Mouse (Mus musculus): ENCODE data around the gene Ctbp2. TPM values are rescaled to one million over a fixed set of nuclear protein-coding genes. Genes with fewer than 3 reads are reported as not detected.

The Ctbp2 gene
- polyA plus RNA-seq, 1 experiment from 2014 or later = 75.7 TPM

DNA sequence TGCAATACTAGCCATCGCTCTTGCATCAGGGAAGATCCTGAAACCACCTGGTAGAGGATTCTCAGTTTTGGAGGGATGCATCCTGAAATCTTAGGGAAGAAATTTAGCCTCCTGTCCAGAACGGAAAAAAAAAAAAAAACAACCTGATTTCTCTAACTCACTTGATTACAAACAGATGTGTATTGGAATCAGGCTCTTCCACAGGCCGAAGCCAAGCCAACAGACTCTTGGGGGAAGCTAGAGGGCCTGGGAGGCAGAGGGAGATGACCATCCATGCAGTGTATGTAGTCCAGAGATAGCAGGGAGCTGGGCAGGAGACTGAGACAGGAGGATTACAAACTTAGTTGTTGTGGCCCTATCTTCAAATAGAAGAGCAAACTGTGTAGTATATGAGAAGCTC, 30.0 kb downstream of the Ctbp2 start:
- no peak for DNase-seq (ENCODE audit: low spot score)
- no peak overlapping the region for H3K4me3 ChIP-seq
- 77% methylated on average over 3 of the region's 3 CpGs for WGBS
- H3K27ac ChIP-seq = no peak overlapping the region
- peaks cover 46% of the 10 kb centered on the region for H3K4me1 ChIP-seq
- H3K9me3 ChIP-seq = no peaks in the 10 kb centered on the region
- H3K27me3 ChIP-seq (ENCODE audit: insufficient read depth, poor library complexity, severe bottlenecking) = no peaks in the 10 kb centered on the region
- H3K36me3 ChIP-seq = peaks cover 13% of the 10 kb centered on the region

DNA sequence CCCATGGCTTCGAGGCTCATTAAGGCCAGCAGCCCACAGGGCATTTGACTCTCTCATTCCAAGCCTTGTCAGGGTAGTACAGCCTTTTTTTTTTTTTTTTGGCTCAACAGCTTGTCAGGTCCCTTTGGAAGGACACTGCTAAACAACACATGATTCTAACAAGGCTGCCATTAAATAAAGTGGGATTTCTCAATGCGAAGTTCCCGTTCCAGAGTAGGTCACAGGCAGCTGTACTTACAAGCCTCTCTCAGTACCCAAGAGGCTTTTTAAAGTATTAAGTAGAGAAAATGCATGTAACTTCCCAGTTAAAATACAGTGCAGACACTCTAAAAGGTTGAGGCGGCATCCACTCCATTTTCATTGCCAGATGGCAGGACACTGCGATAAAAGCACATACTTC, 30.4 kb downstream of the Ctbp2 start:
- no peak for DNase-seq (ENCODE audit: low spot score)
- 93% methylated on average over 5 of the region's 5 CpGs for WGBS
- Histone ChIP-seq H3K4me1 (peaks cover 46% of the 10 kb centered on the region), H3K9me3 (no peaks in the 10 kb centered on the region), H3K4me3 (no peak overlapping the region), H3K27me3 (ENCODE audit: insufficient read depth, poor library complexity, severe bottlenecking) (no peaks in the 10 kb centered on the region), H3K27ac (no peak overlapping the region), H3K36me3 (peaks cover 13% of the 10 kb centered on the region)

DNA sequence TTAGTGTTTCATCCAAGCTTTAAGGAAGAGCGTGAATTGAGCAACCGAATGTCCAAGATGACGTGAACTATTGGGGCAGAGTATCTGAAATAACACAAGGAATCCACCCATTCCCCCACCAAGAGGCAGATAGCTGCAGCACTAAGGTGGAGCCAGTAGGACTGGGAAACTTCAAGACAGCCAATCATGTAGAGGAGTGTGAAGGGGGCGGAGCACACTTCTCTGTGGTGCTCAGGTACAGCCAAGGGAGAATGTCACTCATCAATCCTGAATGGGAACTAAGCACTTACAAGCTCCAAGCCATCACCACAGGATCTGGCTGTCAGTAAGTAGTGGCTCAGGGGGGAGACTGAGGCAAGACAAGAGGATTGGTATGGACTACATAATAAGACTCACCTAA, 33.5 kb downstream of the Ctbp2 start:
- Histone ChIP-seq H3K27me3 (ENCODE audit: insufficient read depth, poor library complexity, severe bottlenecking) (no peaks in the 10 kb centered on the region), H3K27ac (no peak overlapping the region), H3K9me3 (no peaks in the 10 kb centered on the region), H3K4me1 (peaks cover 48% of the 10 kb centered on the region), H3K36me3 (peaks cover 9% of the 10 kb centered on the region), H3K4me3 (no peak overlapping the region)
- WGBS = 76% methylated on average over 4 of the region's 4 CpGs
- DNase-seq (ENCODE audit: low spot score) = no peak

DNA sequence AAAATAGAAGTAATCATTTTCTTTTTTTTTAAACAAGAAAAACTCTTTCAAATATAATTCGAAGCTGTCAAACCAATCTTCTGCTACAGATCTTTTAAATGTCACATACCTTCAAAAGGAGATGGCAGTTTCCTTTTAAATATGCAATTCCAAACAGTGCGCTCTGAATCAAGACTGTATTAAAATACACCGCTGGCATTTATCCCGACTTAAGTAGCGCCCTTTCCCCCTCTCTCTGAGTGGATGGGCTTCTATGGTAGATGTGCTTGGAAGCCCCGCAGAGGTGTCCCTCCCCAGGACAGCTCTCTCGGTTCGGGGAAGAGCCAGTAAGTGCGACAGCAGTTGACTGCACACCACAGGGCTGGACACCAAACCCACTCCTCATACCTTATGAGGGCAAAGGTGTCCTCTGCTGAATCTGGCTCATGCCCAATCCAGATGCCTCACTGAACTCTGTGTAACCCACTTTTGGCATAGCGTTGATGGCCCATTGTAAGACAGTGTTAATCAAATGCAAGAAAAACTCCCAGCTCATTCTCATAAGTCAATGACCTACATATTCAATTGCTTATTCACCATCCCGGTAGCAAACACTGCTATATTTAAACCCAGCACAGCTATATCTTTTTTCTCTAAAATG, 34.4 kb downstream of the Ctbp2 start:
- peak overlapping the region; percentile 76; the same call in 1 of the 2 replicates for H3K27ac ChIP-seq
- peaks cover 8% of the 10 kb centered on the region; the same call in 1 of the 2 replicates for H3K36me3 ChIP-seq
- no peaks in the 10 kb centered on the region for H3K27me3 ChIP-seq (ENCODE audit: insufficient read depth, poor library complexity, severe bottlenecking)
- H3K4me3 ChIP-seq = no peak overlapping the region
- H3K9me3 ChIP-seq = no peaks in the 10 kb centered on the region
- no peak for DNase-seq (ENCODE audit: low spot score)
- WGBS = 81% methylated on average over 11 of the region's 11 CpGs
- H3K4me1 ChIP-seq = peaks cover 51% of the 10 kb centered on the region

DNA sequence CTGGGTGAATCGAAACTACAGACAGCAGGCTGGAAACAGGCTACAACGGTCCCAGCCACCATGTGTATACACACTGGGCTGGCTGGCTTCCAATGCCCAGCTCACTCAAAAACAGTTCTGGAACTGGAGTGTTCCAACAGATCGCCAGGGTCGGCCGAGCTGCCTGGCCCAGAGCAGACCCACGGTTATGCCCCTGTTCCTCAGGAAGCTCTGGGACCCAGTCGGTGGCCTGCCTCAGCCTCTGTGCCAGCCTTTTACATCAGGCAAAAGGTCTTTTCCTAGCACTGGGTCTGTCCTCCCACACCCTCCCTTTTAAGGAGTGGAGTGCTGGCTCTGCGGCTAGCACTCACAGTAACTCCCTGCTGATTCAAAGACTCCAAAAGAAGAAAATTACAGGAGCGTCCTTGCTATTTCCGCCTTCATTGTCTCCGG, 35.3 kb downstream of the Ctbp2 start:
- Histone ChIP-seq H3K9me3 (no peaks in the 10 kb centered on the region), H3K4me1 (peaks cover 59% of the 10 kb centered on the region), H3K36me3 (peaks cover 8% of the 10 kb centered on the region; the same call in 1 of the 2 replicates), H3K27me3 (ENCODE audit: insufficient read depth, poor library complexity, severe bottlenecking) (no peaks in the 10 kb centered on the region), H3K27ac (peak overlapping the region; percentile 76), H3K4me3 (no peak overlapping the region)
- 45% methylated on average over 11 of the region's 11 CpGs for WGBS
- DNase-seq (ENCODE audit: low spot score) = no peak

DNA sequence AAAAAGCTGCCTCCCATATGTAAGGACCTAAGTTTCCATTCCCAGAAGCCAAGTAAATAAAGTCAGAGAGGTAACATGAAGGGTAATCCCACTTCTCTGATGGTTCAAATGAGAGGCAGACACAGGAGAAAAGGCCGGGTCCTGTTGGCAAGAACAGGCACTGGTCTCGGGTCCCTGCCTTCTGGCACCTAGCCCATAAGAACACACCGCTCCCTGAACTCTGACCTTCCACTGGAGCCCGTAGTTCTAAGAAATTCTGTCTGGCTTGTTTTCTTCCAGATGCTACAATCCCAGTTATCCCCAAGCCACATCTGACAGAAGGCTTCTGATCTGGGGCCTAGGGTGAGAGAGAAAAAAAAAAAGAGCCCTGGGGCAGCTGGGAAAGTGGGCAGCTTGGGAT, 35.7 kb downstream of the Ctbp2 start:
- Histone ChIP-seq H3K4me3 (no peak overlapping the region), H3K4me1 (peaks cover 61% of the 10 kb centered on the region), H3K9me3 (no peaks in the 10 kb centered on the region), H3K27ac (peak overlapping the region; percentile 76), H3K36me3 (peaks cover 8% of the 10 kb centered on the region; the same call in 1 of the 2 replicates), H3K27me3 (ENCODE audit: insufficient read depth, poor library complexity, severe bottlenecking) (no peaks in the 10 kb centered on the region)
- DNase-seq (ENCODE audit: low spot score) = no peak
- 64% methylated on average over 4 of the region's 4 CpGs for WGBS

DNA sequence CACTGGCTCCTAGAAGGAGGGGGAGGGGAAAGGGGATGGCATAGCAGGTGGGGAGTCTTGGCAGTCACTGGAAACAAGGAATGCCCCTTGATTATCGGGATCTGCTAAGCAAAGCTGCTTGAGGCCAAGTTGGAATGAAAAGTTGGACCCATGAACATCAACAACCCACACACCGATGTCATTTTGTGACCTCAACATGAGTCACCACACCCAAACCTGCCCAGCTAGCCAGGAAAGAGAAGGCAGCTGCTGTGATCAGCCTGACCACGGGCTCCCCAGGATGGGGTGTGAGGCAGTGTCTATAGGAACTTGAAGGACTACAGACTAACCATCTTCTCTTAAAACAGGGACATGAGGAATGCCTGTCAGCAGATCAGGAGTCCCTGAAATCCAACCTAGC, 38.7 kb downstream of the Ctbp2 start:
- Histone ChIP-seq H3K4me3 (no peak overlapping the region), H3K9me3 (no peaks in the 10 kb centered on the region), H3K36me3 (peaks cover 12% of the 10 kb centered on the region; the same call in 1 of the 2 replicates), H3K4me1 (peaks cover 56% of the 10 kb centered on the region), H3K27ac (no peak overlapping the region), H3K27me3 (ENCODE audit: insufficient read depth, poor library complexity, severe bottlenecking) (no peaks in the 10 kb centered on the region)
- no peak for DNase-seq (ENCODE audit: low spot score)
- 88% methylated on average over 3 of the region's 3 CpGs for WGBS

DNA sequence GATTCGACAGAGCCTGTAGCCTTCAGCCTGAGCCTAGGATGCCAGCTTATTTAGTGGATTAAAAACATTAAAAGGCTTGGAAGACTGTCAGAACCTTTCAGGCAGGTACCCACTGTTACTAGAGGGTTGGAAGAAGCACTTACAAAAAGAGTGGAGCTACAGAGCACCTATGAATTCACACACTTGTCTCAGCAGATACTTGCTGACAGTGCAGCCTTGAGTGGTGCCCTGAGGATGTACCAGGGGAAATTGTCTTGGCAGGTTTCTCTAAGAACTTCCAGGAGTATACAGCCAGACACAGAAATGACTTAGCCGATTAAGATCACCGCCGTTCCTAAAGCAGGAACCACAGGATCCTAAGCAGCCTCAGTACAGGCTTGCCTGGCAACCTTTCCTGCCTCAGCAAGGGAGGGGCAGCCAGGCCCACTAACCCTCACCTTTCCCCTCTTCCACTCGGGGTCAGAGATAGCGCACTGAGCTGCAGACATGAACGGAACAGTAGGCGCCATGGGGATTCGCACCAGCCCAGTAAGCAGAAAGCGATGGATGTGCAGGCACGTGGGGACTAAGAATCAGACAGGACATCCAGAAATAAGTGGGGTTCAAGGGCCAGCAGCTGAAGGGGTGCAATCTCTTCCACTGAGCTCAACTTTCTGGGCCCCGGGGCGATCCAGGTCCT, 40.1 kb downstream of the Ctbp2 start:
- H3K4me1 ChIP-seq = peaks cover 44% of the 10 kb centered on the region
- H3K4me3 ChIP-seq = no peak overlapping the region
- H3K9me3 ChIP-seq = no peaks in the 10 kb centered on the region
- DNase-seq (ENCODE audit: low spot score) = no peak
- peaks cover 21% of the 10 kb centered on the region for H3K36me3 ChIP-seq
- 82% methylated on average over 13 of the region's 13 CpGs for WGBS
- no peak overlapping the region for H3K27ac ChIP-seq
- H3K27me3 ChIP-seq (ENCODE audit: insufficient read depth, poor library complexity, severe bottlenecking) = no peaks in the 10 kb centered on the region

DNA sequence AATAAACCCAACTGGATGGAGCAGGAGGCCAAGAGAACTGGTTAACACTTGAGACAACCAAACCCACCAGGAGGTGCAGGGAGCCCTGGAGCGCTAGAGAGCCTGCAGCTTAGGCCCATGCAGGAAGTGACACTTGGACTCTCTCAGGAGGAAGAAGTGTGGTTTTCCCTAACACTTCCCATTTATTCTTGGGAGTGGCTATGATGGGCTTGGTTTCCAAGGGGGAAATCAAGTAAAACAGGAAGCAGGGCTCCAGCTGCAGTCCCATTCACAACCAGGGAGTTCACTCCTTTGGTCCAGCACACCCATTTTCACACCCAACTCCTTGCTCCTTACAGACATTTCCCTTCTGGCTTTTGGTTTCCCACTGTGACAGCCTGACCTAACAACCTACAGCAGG, 45.2 kb downstream of the Ctbp2 start:
- H3K36me3 ChIP-seq = peaks cover 43% of the 10 kb centered on the region

DNA sequence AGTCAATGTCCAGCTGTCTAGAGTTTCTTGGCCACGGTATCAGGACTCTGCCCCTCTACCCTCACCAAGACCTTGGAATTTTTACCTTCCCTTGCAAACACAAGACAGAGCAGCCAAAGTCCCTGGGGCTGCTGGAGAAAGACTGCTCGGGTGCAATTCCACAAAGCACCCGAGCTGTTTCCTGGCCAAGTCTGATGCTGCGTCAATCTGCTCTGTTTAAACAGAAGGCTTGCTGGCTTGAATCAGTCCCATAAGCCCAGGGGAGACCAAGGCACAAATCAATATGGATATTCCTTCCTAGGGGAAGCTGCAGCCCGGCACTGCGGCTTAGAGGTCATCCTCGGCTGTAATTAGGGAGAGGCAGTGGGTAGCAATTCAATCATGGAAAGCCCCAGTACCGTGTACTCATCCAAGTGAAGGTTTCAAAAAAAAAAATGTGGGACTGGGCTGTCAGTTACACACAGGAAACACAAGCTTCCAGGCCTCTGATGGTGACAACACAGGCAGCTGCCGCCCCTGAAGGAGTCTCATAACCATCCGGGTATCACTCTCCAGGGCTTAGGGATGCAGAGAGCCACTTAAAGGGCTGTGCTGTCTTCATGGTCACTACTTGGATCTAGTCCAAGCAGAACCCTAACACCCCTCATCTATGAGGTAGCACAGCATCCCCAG, 49.6 kb downstream of the Ctbp2 start:
- Histone ChIP-seq H3K36me3 (peaks cover 37% of the 10 kb centered on the region), H3K27ac (no peak overlapping the region)
- 82% methylated on average over 10 of the region's 10 CpGs for WGBS

More for the DNA sequence above, 45.2 kb downstream of the Ctbp2 start:
- Histone ChIP-seq H3K4me1 (peaks cover 9% of the 10 kb centered on the region; the same call in 1 of the 2 replicates), H3K4me3 (no peak overlapping the region), H3K9me3 (no peaks in the 10 kb centered on the region), H3K27ac (no peak overlapping the region), H3K27me3 (ENCODE audit: insufficient read depth, poor library complexity, severe bottlenecking) (no peaks in the 10 kb centered on the region)
- DNase-seq (ENCODE audit: low spot score) = no peak
- WGBS = 81% methylated on average over 1 of the region's 1 CpGs

DNA sequence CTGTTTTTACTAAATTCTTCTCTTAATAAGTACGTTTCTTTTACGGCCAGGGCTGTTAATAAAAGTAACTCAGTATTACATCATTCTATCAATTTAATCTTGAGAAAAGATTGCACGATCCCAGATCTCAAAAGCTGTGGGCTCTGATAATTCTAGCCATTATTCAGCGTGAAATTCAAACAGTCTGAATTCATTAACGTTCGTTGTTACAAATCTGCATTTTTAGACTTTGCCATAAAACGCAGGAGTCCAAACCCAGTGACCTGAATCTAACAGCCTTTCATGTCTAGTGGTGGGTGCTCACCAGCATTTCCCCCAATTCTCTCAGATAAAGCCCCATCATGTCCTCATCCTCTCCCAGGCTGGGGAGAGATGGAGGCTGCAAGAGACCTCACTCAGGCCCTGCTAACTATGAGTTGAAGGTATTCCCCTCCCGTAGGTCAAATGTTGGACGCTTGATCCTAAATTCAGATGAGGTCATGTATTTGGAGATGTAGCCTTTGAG, 51.0 kb downstream of the Ctbp2 start:
- Histone ChIP-seq H3K4me1 (peaks cover 21% of the 10 kb centered on the region; the same call in 1 of the 2 replicates), H3K27me3 (ENCODE audit: insufficient read depth, poor library complexity, severe bottlenecking) (no peaks in the 10 kb centered on the region), H3K27ac (no peak overlapping the region), H3K36me3 (peaks cover 31% of the 10 kb centered on the region), H3K4me3 (no peak overlapping the region), H3K9me3 (no peaks in the 10 kb centered on the region)
- DNase-seq (ENCODE audit: low spot score) = no peak
- 90% methylated on average over 9 of the region's 9 CpGs for WGBS

More for the DNA sequence above, 49.6 kb downstream of the Ctbp2 start:
- Histone ChIP-seq H3K27me3 (ENCODE audit: insufficient read depth, poor library complexity, severe bottlenecking) (no peaks in the 10 kb centered on the region), H3K9me3 (no peaks in the 10 kb centered on the region), H3K4me1 (peaks cover 18% of the 10 kb centered on the region; the same call in 1 of the 2 replicates), H3K4me3 (no peak overlapping the region)
- no peak for DNase-seq (ENCODE audit: low spot score)

DNA sequence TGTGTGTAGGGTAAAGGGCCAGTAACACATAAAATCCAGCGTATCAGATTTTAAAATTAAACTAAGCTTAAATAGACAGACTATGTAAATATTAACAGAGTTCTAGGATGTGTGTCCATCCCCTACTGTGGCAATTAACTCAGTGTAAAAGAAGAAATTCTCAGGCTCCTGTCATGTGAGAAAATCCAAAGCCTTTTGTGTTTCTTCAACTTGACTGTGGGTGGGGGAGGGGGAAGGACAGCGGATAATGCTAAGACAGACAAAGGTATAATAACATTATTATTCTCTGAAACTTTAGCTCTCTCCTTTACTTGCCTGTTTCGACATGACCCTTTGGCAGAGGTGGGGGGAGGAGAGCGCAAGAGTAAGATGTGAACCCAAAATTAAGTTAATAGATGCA, 51.6 kb downstream of the Ctbp2 start:
- H3K36me3 ChIP-seq = peaks cover 34% of the 10 kb centered on the region
- WGBS = 88% methylated on average over 4 of the region's 4 CpGs
- H3K4me3 ChIP-seq = no peak overlapping the region
- H3K27ac ChIP-seq = no peak overlapping the region
- no peaks in the 10 kb centered on the region for H3K27me3 ChIP-seq (ENCODE audit: insufficient read depth, poor library complexity, severe bottlenecking)
- H3K9me3 ChIP-seq = no peaks in the 10 kb centered on the region
- peaks cover 28% of the 10 kb centered on the region for H3K4me1 ChIP-seq
- no peak for DNase-seq (ENCODE audit: low spot score)

DNA sequence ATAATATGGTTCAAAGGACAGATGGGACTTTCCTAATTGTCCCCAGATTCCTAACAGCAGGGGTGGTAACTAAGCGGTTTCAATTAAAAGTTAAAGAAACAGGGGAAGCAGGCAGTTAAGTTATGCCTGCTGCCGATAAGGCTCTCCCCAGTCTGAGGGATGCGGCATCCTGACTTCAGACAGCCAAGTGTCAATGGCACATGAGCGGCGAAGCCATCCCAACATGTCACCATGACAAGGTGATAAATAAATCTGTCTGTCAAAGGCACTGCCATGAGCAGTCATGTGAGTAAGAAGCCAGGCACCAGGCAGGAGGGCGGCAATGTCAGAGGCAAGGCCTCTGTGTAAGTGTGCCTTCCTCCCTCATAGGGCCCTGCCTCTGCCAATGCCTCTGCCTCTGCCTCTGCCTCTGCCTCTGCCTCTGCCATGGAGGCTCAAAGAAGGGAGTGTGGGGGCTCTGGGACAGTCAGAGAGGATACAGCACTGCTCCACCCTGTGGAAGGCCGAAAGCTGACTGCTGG, 56.8 kb downstream of the Ctbp2 start:
- H3K36me3 ChIP-seq = peaks cover 49% of the 10 kb centered on the region
- 48% methylated on average over 7 of the region's 7 CpGs for WGBS
- no peaks in the 10 kb centered on the region for H3K27me3 ChIP-seq (ENCODE audit: insufficient read depth, poor library complexity, severe bottlenecking)
- no peaks in the 10 kb centered on the region for H3K9me3 ChIP-seq
- H3K27ac ChIP-seq = peak overlapping the region; percentile 75
- H3K4me1 ChIP-seq = peaks cover 67% of the 10 kb centered on the region
- H3K4me3 ChIP-seq = no peak overlapping the region
- DNase-seq (ENCODE audit: low spot score) = peak; percentile 81

Data from heart, embryonic 10.5 days (tissue).